Mouse (Mus musculus): ENCODE results near the gene Pik3ap1.

The Pik3ap1 gene

DNA sequence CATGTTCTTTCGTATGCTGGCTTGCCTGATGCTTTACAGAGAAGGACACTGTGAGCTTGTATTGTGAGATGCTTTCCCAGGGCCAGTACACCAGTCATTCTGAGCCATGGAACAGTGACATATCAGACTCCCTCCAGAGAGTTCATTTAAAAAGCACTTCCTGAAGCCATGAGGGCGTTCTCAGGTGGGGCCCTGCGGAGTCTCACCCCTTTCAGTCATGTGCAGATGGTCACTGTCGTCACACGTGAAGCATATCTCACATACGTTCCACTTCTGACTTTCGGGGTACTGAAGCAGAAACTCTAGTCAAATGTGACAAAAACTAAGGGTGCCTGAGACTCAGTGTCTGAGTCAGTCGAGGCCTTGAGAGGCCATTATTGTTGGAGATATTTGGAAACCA, 6.0 kb upstream of the Pik3ap1 start:
- H3K4me1 ChIP-seq (replicated peaks; ENCODE audit: low read depth, low read length): no peaks in the 10 kb centered on the region
- TF ChIP-seq POU5F1 (IDR thresholded peaks at IDR 0.05; ENCODE audit: borderline replicate concordance, low read length) (no peak), NANOG (IDR thresholded peaks at IDR 0.05; ENCODE audit: borderline replicate concordance, low read length) (no peak), CTCF (conservative IDR thresholded peaks at IDR 0.05; ENCODE audit: low read length) (no peak)
- H3K27me3 ChIP-seq (ENCODE audit: insufficient read depth, low read length): peaks cover 25% of the 10 kb centered on the region
- no peak overlapping the region for H3K4me3 ChIP-seq (replicated peaks; ENCODE audit: low read length)
- no peaks in the 10 kb centered on the region for H3K36me3 ChIP-seq (ENCODE audit: insufficient read depth, low read length)
- no peaks in the 10 kb centered on the region for H3K9me3 ChIP-seq (ENCODE audit: low read length)

- no peak overlapping the region for H3K4me3 ChIP-seq (replicated peaks; ENCODE audit: low read length)
- H3K27me3 ChIP-seq (ENCODE audit: insufficient read depth, low read length): peaks cover 40% of the 10 kb centered on the region
- H3K9me3 ChIP-seq (ENCODE audit: low read length): no peaks in the 10 kb centered on the region
- H3K36me3 ChIP-seq (ENCODE audit: insufficient read depth, low read length): no peaks in the 10 kb centered on the region
- H3K4me1 ChIP-seq (replicated peaks; ENCODE audit: low read depth, low read length): peaks cover 10% of the 10 kb centered on the region
- TF ChIP-seq NANOG (IDR thresholded peaks at IDR 0.05; ENCODE audit: borderline replicate concordance, low read length) (no peak), POU5F1 (IDR thresholded peaks at IDR 0.05; ENCODE audit: borderline replicate concordance, low read length) (no peak), CTCF (conservative IDR thresholded peaks at IDR 0.05; ENCODE audit: low read length) (no peak)
Measured at GRCm38 (mm10) chr19:41389351-41389750, 4.4 kb upstream of the Pik3ap1 start.

DNA sequence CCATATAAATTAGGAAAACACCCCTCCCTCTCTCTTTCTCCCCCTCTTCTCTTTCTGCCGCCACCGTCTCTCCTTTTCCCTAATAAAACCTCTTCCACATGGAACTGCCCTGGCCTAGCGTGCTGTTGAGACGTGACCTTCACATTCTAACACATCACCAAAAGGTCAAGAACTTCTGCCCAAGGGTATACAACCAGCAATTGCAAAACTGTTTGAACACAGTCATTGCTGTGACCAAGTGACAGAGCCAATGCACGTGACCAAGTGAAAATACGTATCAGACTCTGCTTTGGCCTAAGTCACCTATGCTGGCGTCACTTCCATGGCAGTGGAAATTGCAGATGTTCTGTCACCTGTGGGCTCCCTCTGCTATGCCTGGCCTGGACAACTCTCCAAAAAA, 3.3 kb upstream of the Pik3ap1 start:
- peaks cover 10% of the 10 kb centered on the region for H3K4me1 ChIP-seq (replicated peaks; ENCODE audit: low read depth, low read length)
- no peaks in the 10 kb centered on the region for H3K36me3 ChIP-seq (ENCODE audit: insufficient read depth, low read length)
- TF ChIP-seq CTCF (conservative IDR thresholded peaks at IDR 0.05; ENCODE audit: low read length): no peak
- no peak for TF ChIP-seq NANOG (IDR thresholded peaks at IDR 0.05; ENCODE audit: borderline replicate concordance, low read length)
- no peak overlapping the region for H3K4me3 ChIP-seq (replicated peaks; ENCODE audit: low read length)
- H3K9me3 ChIP-seq (ENCODE audit: low read length): no peaks in the 10 kb centered on the region
- H3K27me3 ChIP-seq (ENCODE audit: insufficient read depth, low read length): peaks cover 51% of the 10 kb centered on the region

GRCm38 (mm10) chr19:41387262-41387661, 2.4 kb upstream of the Pik3ap1 start:
- H3K4me3 ChIP-seq (replicated peaks; ENCODE audit: low read length): no peak overlapping the region
- H3K36me3 ChIP-seq (ENCODE audit: insufficient read depth, low read length): no peaks in the 10 kb centered on the region
- peaks cover 60% of the 10 kb centered on the region for H3K27me3 ChIP-seq (ENCODE audit: insufficient read depth, low read length)
- no peak for TF ChIP-seq NANOG (IDR thresholded peaks at IDR 0.05; ENCODE audit: borderline replicate concordance, low read length)
- TF ChIP-seq POU5F1 (IDR thresholded peaks at IDR 0.05; ENCODE audit: borderline replicate concordance, low read length): no peak
- TF ChIP-seq CTCF (conservative IDR thresholded peaks at IDR 0.05; ENCODE audit: low read length): no peak
- peaks cover 10% of the 10 kb centered on the region for H3K4me1 ChIP-seq (replicated peaks; ENCODE audit: low read depth, low read length)
- no peaks in the 10 kb centered on the region for H3K9me3 ChIP-seq (ENCODE audit: low read length)

DNA sequence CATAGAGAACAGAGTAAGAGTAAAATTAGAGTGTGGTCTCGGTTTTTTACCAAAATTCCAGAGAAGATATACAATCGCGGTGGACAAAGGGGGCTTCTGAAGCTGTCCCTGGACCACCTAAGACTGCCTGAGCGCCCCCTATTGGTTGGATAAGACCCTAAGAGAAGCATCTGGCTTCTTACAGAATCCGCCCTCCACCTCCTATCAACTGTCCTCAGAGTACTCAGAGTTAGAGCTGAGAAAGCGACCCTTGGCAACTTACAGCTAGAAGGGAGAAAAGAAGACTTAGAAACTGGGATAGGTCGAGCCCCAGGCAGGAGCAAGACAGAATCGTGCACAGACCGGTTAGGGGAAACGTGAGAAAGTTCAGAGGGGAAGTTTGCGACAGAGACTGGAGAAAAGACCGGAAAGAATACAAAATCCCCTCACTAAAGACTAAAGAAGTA, 473 bp downstream of the Pik3ap1 start:
- no peaks in the 10 kb centered on the region for H3K36me3 ChIP-seq (ENCODE audit: insufficient read depth, low read length)
- H3K27me3 ChIP-seq (ENCODE audit: insufficient read depth, low read length): peaks cover 69% of the 10 kb centered on the region
- peak; percentile 29; the same call in 1 of the 2 replicates for TF ChIP-seq CTCF (conservative IDR thresholded peaks at IDR 0.05; ENCODE audit: low read length)
- TF ChIP-seq POU5F1 (IDR thresholded peaks at IDR 0.05; ENCODE audit: borderline replicate concordance, low read length): no peak
- TF ChIP-seq NANOG (IDR thresholded peaks at IDR 0.05; ENCODE audit: borderline replicate concordance, low read length): no peak
- peak overlapping the region; percentile 81 for H3K4me3 ChIP-seq (replicated peaks; ENCODE audit: low read length)
- peaks cover 10% of the 10 kb centered on the region for H3K4me1 ChIP-seq (replicated peaks; ENCODE audit: low read depth, low read length)
- no peaks in the 10 kb centered on the region for H3K9me3 ChIP-seq (ENCODE audit: low read length)

DNA sequence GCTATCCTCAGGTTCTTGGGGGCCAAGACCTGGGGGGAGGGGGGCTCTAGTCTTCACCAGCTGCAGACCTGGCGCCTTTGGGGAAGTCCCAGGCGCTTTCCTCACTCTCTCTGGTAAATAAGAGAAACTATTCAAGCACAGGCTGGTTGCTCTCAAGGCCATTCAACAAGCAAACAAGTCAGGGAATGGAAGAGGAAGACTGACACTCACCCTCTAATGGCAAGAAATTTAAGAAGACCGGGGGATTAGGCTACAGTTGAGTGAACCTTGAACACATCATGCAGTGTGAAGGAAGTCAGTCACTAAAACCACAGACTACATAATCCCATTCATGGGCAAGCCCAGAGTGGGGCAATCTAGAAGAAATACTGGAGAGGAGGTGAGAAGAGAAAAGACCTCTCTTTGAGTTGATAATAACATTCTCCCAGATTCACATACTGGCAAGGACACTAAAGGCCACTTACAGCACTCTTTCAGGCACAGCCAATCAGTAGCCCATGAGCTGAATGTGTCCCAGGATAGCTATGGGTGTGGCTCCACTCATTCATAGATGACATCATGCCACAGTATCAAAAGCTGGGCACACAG, 2.4 kb downstream of the Pik3ap1 start:
- Histone ChIP-seq H3K36me3 (ENCODE audit: insufficient read depth, low read length) (no peaks in the 10 kb centered on the region), H3K27me3 (ENCODE audit: insufficient read depth, low read length) (peaks cover 64% of the 10 kb centered on the region), H3K4me3 (replicated peaks; ENCODE audit: low read length) (no peak overlapping the region), H3K4me1 (replicated peaks; ENCODE audit: low read depth, low read length) (peaks cover 10% of the 10 kb centered on the region), H3K9me3 (ENCODE audit: low read length) (no peaks in the 10 kb centered on the region)
- no peak for TF ChIP-seq CTCF (conservative IDR thresholded peaks at IDR 0.05; ENCODE audit: low read length)
- no peak for TF ChIP-seq POU5F1 (IDR thresholded peaks at IDR 0.05; ENCODE audit: borderline replicate concordance, low read length)
- no peak for TF ChIP-seq NANOG (IDR thresholded peaks at IDR 0.05; ENCODE audit: borderline replicate concordance, low read length)

DNA sequence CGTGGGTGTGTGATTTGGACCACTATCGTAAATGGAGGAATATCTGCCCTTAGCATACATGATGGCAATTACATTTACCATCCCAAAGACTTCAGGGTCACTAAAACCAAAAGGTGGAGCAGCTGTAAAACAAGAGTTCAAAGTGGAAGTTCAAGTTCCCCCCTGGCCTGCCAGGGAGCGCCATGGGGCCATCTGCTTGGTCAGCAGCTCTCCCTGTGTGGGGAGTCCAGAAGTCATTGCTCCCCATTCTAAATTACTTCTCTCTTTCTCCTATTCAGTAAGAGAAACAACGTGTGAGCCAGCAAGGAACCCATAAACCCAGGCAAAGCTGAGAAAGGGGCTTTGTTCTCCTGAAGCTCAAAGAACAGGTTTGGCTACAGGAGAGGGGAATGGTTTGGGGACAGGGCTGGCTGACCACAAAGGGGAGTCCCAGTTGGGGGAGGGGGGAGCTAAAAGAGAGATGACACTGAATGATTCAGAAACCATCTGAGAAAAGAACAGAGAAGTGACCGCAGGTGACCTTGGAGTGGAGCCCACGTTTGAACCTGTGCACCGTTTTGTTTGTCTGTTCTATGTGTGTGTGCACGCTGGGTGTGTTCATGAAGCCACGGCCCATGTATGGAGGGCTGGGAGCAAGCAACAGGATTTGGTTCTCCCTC, 3.2 kb downstream of the Pik3ap1 start:
- Histone ChIP-seq H3K4me1 (replicated peaks; ENCODE audit: low read depth, low read length) (peaks cover 10% of the 10 kb centered on the region), H3K4me3 (replicated peaks; ENCODE audit: low read length) (no peak overlapping the region), H3K9me3 (ENCODE audit: low read length) (no peaks in the 10 kb centered on the region), H3K27me3 (ENCODE audit: insufficient read depth, low read length) (peaks cover 64% of the 10 kb centered on the region), H3K36me3 (ENCODE audit: insufficient read depth, low read length) (no peaks in the 10 kb centered on the region)
- no peak for TF ChIP-seq POU5F1 (IDR thresholded peaks at IDR 0.05; ENCODE audit: borderline replicate concordance, low read length)
- no peak for TF ChIP-seq NANOG (IDR thresholded peaks at IDR 0.05; ENCODE audit: borderline replicate concordance, low read length)
- TF ChIP-seq CTCF (conservative IDR thresholded peaks at IDR 0.05; ENCODE audit: low read length): no peak

- 0 out of 2 replicates have a peak, but pooled peaks cover 3% of the 10 kb centered on the region for H3K9me3 ChIP-seq (ENCODE audit: low read length)
- no peaks in the 10 kb centered on the region for H3K36me3 ChIP-seq (ENCODE audit: insufficient read depth, low read length)
- peaks cover 64% of the 10 kb centered on the region for H3K27me3 ChIP-seq (ENCODE audit: insufficient read depth, low read length)
- TF ChIP-seq POU5F1 (IDR thresholded peaks at IDR 0.05; ENCODE audit: borderline replicate concordance, low read length) (no peak), NANOG (IDR thresholded peaks at IDR 0.05; ENCODE audit: borderline replicate concordance, low read length) (no peak), CTCF (conservative IDR thresholded peaks at IDR 0.05; ENCODE audit: low read length) (no peak)
- H3K4me3 ChIP-seq (replicated peaks; ENCODE audit: low read length): no peak overlapping the region
- peaks cover 4% of the 10 kb centered on the region for H3K4me1 ChIP-seq (replicated peaks; ENCODE audit: low read depth, low read length)
Measured at GRCm38 (mm10) chr19:41379195-41379594, 5.7 kb downstream of the Pik3ap1 start.
